Mouse (Mus musculus) kidney, postnatal 10 days (tissue): ENCODE results near the gene Bik.

Source experiments
- DNase-seq: peaks from one replicate; pipeline ENCODE4 v3.0.0; 2021; ENCODE audit warnings: mixed read lengths

Bik gene

DNA sequence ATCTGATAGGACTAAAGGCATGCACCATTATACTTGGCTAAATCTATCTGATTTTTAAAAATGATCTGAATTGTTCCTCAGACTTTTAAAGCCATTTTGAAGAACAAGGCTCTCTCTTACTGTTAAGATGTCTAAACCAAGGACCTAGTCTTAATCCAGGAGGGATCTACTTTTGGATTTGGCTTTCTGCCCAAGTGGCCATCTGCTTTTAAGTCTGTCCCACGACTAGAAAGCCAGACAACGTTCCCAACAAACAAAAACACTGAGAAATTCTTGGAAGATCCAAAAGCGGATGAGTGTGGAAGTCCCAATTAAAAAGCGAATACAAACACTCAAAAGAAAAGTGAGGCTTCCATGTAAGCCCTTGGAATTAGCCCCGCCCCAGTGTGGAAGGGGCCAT is 11.6 kb upstream of the Bik start:
- no peak for DNase-seq

DNA sequence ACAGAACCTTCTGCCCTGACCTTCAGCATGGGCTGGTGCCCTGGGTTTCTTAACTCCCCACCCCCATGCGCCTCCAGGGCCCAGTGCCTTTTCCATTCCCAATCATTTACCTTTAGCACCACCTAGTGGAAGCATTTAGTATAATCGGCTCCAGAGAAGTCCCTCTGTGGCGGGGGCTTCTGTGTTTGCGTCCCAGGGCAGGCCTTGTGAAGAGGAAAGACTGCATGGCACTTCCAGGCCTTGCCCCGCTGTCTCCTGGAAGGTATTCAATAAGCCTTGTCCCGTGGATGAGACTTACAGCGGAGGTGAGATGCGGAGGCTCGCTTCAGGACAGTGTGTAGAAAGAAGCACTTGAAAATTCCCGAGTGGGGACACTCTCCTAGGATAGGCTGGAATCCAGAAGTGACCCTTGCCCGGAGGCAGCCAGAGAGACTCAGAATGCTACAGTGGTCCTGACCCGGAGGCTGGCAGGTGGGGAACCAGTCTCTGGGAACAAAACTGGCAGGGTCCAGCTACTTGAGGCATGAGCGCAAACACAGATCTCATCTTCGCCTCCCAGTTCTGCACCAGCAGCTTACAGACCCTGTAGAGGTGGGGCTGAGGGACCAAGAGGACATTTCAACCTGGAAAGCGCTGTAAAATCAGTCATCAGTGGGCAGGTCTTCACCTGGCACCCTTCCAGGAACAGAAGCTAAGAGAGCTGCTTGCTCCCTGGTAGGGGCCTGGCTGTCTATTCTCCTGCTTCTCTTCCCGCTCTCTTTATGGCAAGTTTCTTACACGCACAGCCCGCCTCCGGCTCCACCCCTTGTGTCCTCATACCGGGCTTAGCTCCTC is 8.2 kb upstream of the Bik start:
- peak; percentile 77 for DNase-seq

DNA sequence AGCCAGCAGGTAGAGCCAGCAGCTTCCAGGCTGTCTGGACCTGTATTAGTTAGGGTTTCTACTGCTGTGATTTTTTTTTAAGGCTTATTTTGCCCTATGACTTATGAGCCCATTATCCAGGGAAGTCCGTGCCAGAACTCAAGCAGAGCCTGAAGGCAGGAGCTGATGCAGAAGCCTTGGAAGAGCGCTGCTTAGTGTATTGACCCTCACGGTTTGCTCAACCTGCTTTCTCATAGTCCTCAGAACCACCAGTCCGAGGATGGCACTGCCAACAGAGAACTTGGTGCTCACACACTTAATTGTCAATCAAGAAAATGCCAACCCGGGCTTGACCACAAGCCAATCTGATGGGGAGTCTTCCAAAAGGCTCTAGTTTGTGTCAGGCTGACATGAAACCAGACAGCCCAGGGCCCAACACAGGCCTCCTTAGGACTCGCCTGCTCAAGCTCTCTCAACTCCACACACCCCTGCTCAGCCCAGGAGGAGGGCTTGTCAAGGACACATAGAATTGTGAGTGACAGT is 5.7 kb upstream of the Bik start:
- DNase-seq, result no peak

DNA sequence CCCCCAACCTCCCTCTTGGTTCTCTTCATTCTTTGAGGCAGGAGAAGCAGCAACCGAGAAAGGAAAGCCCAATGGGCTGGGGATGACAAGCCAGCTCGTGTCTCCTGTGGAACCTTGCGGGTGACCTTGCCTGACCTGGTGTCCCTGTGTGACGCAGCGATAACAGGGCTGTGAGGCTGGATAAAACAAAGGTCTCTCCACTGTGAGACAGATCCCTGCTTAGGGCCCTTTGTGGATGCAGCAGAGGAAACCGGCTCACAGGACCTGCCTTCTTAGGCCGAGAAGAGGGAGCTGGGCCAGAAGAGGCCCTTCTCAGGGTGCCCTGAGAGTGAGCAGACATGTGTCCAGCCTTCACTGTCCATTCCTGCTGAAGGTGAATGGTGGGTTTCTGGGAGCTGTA is 3.5 kb upstream of the Bik start:
- DNase-seq, result peak; percentile 41

DNA sequence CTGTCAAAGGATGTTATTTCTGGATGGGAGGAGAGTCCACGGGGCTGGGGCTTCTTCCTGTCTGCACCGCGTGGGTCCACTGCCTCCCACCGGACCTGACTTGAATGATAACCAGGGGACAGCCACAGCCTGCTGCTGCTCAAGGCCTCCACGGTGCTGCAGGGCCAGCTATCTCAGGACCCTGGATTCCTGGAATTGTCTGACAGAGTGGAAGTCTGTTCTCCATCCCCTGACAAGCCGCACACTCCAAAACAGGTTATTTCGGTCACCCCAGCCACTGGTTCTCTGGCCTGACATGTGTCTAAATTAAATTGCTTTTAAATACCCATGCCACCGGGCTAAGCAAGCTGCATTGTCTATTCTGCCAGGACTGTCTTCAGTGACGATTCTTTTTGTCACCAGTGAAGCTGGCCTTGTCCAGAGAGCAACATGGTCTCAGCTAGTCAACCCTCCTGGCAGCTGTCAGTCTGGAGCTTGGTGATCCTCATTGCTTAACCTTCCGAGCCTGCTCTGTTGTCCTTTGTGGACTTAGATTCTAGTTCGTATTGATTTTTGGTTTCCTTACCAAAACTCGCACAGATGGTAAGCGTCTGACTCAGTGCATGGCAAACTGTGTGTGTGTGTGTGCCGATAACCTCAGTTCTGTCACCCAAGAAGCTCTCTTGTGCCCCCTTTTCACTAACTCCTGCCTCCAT is 2.9 kb upstream of the Bik start:
- no peak for DNase-seq

DNA sequence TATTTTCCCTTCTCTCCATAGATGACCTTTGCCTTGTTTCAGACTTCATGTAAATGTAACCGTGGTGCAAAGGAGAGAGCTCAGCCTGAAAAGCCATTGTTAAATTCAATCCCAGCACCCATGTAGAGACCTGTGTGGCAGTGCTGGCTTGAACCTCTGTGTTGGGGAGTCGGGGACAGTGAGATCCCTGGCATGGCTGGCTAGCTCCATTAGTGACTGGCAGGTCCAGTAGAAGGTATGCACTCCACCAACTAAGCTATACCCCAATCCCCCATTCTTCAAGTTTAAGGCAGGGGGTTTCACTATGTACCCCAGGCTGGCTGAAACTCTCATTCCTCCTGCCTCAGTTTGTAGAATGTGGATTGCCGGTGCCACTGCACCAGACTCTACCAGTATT is 2.3 kb upstream of the Bik start:
- DNase-seq, result no peak

DNA sequence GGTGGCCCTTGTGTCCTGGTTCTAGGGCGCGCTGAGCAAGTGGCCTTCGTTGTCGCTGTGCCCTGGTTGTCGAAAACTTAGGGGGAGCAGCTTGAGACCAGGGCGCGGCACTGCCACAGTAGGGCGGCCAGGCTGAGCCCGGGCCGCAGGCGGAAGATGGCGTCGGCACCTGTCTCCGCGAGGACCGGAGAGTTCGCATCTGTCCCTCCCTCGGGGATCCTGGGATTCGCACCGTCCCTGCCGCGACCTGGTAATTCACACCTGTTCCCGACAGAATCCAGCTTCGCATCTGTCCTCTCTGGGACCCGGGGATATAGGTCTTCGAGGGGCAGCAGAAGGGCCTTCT is 403 bp downstream of the Bik start:
- DNase-seq, result no peak

DNA sequence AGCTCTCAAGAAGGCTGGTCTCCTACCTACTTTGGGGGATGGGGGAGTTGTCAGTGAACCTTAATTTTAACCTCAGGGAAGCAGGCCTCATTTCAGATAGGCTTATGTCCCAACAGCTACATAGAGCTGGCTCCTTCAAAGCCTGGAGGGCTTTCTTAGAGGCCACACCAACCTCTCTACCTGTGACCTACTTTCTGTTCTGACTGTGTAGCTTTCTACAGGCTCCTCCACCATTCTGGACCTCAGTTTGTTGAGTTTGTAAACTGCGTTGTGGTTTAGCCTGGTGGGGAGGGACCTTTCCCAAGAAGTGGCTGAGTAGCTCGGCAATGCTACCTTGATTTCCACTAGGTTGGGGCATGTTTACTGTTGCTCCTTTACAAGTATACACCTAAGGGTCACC is 1.1 kb downstream of the Bik start:
- DNase-seq, result no peak

DNA sequence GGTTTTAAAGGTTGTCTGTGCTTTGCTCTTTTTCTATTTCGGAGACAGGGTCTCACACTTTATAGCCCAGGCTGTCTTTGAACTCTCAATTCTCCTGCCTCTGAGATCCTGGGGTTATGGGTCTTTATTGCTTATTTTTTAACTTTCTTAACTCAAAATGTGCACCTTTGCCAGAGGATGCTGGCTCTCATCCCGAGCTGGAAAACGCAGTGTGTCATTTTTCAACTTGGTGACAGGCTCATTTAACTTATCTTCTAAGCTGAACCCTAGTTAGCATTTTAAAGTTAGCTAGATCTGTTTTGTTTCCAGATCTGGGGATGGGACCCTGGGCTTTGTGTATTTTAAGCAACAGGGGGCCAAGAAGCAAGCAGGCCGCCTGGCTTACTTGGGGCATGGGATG is 2.2 kb downstream of the Bik start:
- no peak for DNase-seq

DNA sequence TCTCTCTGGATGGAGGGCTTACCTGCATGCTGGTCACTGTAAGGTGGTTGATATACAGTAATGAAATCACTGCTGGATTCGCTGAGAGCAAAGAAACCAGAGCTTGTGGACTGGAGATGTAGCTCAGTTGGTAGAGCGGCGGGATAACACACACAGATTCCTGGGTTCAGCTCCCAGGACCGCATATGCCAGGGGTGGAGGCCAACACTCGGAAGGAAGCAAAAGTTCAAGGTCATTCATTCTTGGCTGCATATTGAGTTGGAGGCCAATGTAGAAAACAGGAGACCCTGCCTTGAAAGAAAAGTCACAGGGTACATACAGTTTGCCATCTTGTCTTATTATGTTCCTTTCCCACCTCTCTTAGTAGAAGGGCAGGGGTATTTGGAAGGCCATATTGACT is 3.1 kb downstream of the Bik start:
- DNase-seq, result peak; percentile 82

DNA sequence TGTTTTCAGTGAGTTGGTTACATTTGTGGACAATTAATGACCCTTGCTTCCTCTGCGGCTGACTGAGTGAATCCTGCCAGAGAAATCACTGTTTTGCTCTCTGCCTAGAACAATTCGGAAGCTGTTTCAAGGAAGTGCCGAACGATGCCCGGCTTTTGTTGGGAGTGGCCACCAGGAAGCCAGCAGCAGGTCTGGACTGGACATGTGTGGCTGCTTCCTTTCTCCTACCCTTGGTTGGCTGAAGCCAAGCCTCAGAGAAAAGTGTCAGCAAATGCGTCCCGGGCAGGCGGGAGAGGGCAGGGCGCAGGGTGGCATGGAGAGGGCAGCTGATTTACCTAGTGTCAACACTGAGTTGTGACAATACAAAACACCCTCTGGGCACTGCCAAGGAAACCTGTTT is 3.6 kb downstream of the Bik start:
- DNase-seq, result peak; percentile 74

DNA sequence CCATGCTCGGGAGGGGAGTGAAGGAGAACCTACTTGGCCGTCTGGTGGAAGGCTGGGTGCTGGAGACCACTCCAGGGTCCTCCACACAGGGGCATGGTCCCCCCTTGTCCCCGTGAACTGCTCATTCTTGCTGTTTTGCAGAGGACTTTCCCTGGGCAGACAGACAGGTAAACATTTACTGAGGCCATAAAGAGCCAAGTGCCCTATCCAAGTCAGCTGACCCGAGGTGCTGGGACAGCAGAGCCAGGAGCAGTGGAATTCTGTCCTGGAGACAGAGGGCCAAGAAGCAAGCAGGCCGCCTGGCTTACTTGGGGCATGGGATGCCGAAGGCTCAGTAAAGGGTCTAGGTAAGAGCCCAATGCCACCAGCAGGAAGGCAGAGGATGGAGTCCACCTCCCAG is 4.0 kb downstream of the Bik start:
- peak; percentile 59 for DNase-seq

DNA sequence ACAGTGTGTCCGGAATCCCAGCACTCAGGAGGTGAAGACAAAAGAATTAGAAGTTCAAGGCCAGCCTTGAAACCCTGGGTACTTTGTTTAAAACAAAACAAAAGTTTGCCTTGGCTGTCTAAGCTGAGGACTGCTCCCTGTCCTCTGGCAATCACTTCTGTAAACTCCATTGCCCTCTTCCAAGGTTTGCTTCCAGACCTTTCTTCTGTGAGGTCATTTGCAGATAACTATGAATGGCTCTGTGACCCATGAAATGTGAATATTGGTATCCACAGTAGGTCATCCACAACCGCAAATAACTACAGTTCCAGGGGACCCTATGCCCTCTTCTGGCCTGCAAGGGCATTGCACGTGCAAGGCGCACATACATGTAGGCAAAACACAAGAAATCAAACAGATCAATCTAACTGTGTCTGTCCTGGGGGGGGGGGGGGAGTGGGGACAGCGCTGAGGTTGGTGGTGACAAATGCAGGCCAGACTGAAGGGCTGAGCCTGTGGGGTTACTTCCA is 5.4 kb downstream of the Bik start:
- no peak for DNase-seq

DNA sequence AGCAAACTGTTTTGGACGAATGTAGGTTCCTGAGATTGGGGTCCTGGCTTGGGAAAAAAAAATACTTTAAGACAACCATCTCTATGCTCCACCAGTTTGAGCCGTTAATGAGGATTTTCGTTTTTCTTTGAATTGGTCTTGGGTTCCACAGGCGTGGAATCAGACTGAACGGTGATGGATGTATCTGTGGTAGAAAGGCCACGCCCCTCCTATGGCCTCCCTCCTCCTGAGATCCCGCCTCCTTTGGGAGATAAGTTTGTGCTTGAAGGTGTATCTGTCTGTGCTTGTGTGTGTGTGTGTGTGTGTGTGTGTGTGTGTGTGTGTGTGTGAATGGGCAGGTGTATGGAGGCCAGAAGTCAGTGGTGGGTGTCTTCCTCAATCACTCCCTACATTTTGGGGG is 5.9 kb downstream of the Bik start:
- DNase-seq, result no peak

DNA sequence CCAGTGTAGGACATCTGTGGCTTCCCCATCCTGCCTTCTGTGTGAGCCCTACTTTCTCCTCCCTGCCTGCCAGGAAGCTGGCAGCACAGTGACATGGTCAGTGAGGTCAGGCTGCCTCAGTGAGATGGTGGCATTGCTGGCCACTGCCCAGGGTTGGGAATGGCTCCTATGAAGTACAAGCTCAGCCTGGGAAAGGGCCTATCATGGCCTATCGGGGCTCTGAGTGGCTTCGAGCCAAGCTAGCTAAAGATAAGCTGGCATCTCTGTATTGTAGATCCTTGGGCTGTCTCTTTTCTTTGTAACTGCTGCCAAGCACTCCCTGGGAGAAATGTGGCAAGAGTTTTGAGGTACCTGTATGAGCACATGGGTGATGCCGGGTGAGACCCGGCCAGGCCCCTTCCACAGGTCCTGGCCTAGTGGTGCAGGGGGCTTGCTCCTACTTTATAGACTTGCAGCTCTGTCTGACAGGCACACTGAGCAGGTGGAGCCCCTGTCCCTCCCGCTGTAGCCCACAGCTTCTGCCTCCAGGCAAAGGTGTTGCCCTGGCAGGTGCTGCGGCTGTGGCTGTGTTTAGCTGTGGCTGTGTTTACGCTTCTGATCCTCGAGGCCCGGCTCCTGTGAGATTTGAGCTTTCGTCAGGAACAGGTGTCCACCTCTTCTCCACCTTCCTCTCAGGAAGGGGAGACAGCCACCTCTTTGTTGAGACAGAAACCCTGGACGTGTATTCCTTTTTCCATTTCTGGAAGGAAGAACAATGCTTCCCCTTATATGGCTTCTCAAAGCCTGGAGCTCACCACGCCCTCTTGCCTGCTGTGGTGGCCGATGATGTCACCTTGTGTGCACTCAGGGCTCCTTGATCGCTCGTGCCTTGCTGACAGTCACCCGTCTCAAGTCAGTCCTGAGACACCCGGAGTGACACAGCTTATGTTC is 8.6 kb downstream of the Bik start:
- DNase-seq, result no peak

DNA sequence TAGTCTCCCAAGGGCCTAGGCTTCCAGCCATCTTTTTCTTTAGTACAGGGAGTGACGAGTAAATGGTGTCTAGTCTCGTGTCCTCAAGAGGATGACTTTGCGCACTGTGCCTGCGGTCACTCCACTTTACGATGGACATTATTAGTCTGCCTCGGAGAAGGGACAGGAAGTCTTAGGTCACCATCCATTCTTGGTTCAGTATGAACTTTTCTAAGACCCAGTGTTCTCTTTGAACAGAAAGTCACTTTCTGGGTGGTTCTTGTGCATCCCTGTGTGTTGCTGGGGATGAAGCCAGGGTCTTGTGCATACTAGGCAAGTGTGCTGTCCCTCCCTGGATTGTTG is 9.2 kb downstream of the Bik start:
- no peak for DNase-seq

DNA sequence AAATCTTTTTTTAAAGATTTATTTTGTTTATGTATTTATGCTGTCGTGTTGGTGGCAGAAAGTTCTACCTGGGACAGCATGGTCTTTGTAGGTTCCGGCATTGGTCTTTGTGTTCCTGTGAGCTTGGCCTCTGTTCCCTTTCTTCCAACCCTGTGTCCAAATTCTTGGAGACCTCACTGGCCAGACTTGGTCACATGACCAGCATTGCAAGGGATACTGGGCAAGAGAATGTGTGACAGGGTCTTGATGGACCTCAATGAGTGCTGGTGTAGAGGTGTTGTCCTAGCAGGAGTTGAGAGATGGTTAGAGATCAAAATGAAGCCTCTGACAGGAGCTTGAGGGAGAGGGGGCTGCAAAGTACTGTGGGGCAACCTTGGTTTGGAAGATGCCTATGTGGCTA is 12.2 kb downstream of the Bik start:
- DNase-seq, result no peak

DNA sequence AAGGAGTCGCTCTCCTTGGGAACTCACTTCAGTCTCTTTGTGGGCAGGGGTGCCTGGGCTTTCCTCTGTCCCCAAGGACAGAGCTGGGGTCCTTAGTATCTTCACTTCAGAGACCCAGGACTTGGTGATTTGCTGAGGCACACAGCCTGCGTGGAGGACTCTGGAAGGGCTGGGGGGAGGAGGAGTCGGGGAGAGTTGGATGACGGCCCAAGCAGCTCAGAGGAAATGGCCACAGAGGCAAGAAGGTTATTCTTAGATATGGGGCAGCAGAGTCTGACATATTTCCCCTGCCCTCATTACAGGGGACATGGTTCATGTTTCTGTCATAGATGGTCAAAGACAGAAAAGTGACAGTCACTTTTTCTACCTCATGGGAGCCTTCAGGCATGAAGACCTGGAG is 13.2 kb downstream of the Bik start:
- peak; percentile 86 for DNase-seq

DNA sequence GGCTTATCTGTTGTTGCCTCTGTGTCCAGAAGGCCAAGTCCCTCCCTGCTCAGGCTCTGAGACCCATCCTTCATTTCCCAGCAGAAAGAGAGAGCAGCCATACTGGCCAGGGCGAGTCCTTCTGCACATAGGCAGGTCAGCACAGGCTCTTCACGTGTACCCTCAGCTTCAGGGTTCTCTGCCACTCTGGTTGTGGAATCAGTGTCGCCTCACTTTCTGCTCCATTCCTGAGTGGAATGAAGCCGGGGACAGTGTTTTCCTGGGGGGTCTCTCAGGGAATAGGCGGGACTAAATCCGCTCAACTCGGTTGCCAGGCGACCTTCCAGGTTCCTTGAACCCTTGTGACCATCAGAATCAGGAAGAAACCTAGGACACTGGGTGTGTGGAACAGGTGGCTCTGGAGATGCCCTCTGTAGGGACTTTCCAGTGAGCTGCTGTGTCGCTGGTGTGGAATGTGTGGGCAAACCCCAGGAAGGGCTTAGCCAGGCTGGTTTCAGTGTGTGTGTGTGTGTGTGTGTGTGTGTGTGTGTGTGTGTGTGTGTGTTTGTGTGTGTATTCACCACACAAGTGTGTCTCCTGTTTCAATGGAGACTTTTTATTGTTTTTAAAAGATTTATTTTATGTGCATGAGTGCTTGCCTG is 15.1 kb downstream of the Bik start:
- no peak for DNase-seq

DNA sequence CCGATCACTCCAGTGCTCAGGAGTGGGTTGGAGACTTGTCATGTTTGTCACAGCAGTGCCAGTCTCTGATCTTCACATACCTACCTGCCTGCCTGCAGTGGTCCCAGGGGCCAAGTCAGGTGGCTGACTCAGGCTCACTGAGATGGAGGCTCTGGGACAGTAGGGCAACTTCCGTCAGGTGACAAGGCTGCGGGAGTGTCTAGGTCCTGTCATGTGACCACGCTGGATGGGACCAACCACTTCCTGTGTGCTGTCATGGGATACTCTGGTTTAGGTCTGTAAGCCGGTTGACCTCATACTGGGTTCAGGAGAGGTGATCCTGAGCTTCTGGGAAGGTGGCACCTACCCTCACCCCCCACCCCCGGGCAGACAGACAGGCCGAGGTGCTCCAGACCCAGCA is 19.4 kb downstream of the Bik start:
- no peak for DNase-seq

DNA sequence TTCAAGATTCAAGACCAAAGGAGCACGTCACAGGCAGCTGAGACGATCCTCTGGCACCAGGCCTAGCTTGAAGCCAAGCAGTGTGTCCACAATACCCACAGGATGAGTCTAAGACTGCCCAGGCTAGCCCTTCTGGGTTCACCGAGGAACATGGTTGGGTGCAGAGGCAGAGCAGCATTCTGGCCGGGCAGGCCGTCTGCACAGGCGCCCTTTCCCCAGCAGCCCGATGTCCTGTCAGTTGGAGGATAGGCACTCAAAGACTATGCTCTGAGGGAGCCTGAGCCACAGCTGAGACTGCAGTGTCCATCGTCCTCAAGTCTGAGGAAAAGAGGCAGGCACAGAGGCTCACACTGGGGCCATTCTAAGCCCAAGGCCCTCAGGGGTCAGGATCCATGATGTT is 20.5 kb downstream of the Bik start:
- DNase-seq, result no peak

DNA sequence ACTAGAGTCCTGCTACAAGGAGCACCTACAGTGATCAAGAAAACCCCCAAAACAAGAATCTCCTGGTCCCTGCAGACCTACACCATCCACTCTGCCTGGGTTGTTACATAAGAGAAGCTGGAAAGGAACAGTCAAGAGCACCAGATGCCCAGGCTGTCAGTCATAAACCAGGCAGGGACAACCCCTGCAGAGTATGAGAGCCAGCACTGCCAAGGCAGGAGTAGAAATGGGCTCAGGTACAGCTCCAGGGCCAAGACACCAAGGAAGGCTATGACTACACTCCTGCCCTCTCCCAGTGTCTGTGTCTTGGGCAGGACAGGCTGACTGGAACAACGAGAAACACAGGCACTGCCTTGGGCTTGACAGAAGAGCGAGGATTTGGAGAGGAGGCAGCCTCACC is 23.5 kb downstream of the Bik start:
- no peak for DNase-seq

DNA sequence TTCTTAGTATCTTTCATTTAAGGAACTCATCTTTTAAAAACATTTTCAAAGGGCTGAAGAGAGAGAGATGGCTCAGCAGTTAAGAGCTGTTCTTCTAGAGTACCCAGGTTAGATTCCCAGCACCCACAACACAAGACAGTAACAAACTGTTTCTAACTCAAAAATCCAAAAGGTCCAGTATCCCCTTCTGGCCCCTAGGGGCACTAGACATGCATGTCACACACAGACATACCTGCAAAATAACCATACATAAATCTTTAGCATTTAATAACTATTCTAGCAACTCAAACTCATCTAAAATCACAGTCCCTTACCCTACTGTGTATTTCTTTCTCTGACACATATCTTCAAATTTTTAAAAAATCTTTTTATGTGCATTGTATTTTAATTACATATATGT is 27.2 kb downstream of the Bik start:
- DNase-seq, result no peak
